Mouse (Mus musculus): ENCODE results near the gene Abcb11. TPM values are rescaled to one million over a fixed set of nuclear protein-coding genes. Genes with fewer than 3 reads are reported as not detected.
"Not testable (repeated sequence)": the region's sequence is repeated elsewhere in the genome, so short reads cannot be mapped to it uniquely, and the experiment has no call there.

Gene Abcb11
- polyA plus RNA-seq, 1 experiment from 2014 or later = 0.13 TPM

DNA sequence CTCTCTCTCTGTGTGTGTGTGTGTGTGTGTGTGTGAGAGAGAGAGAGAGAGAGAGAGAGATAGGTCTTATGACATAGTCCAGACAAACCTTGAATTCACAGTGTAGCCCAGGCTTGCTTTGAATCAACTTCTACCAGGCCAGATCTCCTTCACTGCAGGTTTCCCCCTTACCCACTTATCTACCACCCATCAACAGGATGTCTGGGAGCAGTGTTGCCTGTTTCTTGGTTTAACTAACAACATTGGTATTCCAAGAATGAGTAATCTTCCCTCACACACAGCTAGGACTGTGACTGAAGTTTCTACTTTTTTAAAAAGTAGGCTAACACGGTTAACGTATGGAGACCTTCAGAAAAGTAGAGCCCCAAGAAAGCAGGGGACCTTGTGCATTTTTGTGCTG, 34.4 kb upstream of the Abcb11 start:
- 67% methylated on average over 2 of the region's 2 CpGs for WGBS
- TF ChIP-seq CTCF (IDR thresholded peaks at IDR 0.05) = no peak
- no peak for TF ChIP-seq EP300 (IDR thresholded peaks at IDR 0.05)
- Histone ChIP-seq H3K27me3 (replicated peaks; ENCODE audit: insufficient read depth, low read length) (no peaks in the 10 kb centered on the region), H3K27ac (ENCODE audit: low read length) (no peak overlapping the region), H3K9me3 (ENCODE audit: low read length) (no peaks in the 10 kb centered on the region), H3K4me1 (ENCODE audit: insufficient read depth, low read depth, low read length) (no peaks in the 10 kb centered on the region), H3K4me3 (ENCODE audit: low read depth, low read length) (no peak overlapping the region), H3K36me3 (ENCODE audit: insufficient read depth, low read length) (no peaks in the 10 kb centered on the region), H3K4me2 (replicated peaks; ENCODE audit: low read depth, low read length) (no peak overlapping the region), H3K9ac (replicated peaks; ENCODE audit: low read depth) (no peak overlapping the region)
- DNase-seq (ENCODE audit: low spot score) (no peak), ATAC-seq (no peak)

DNA sequence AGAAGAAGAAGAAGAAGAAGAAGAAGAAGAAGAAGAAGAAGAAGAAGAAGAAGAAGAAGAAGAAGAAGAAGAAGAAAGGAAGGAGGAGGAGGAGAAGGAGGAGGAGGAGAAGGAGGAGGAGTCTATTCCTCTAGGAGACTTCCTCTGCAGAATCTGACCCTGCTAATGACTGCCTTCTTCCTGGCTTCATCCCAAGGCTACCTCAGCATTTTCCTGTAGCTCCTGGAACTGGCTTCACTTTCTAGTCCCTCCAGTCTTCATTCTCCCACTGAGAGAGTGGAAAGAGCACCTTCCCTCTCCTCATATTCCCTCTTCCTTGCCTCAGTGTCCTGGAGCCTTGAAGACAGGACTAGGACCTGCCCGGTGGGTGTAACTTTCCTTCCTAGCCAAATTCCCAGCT, 22.9 kb upstream of the Abcb11 start:
- H3K27ac ChIP-seq (ENCODE audit: low read length) = no peak overlapping the region
- no peak overlapping the region for H3K4me3 ChIP-seq (ENCODE audit: low read depth, low read length)
- no peaks in the 10 kb centered on the region for H3K27me3 ChIP-seq (replicated peaks; ENCODE audit: insufficient read depth, low read length)
- no peak overlapping the region for H3K9ac ChIP-seq (replicated peaks; ENCODE audit: low read depth)
- no peak for TF ChIP-seq EP300 (IDR thresholded peaks at IDR 0.05)
- no peak for TF ChIP-seq CTCF (IDR thresholded peaks at IDR 0.05)
- no peak overlapping the region for H3K4me2 ChIP-seq (replicated peaks; ENCODE audit: low read depth, low read length)
- DNase-seq (ENCODE audit: low spot score) (no peak), ATAC-seq (no peak)
- 100% methylated on average over 1 of the region's 1 CpGs for WGBS
- H3K4me1 ChIP-seq (ENCODE audit: insufficient read depth, low read depth, low read length) = no peaks in the 10 kb centered on the region
- no peaks in the 10 kb centered on the region for H3K9me3 ChIP-seq (ENCODE audit: low read length)
- H3K36me3 ChIP-seq (ENCODE audit: insufficient read depth, low read length) = no peaks in the 10 kb centered on the region

DNA sequence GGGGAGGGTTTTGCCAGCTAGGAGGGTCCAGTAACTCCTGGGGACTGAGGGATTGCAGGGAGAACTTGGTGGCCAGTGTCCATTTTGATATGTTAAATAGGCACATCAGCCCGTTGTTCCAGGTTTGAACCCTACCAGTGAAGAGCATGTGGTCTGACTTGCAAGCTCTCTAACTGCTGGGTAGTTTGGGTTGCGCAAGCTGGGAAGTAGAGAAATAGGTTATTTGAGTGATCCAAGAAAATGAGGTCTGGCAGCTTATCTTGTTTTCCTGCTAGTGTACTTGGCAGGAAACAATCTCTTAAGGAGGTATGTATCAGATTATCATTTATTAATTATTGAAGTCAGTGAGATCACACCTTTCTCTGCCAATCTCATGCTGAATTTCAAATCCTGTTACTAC, 22.4 kb upstream of the Abcb11 start:
- Histone ChIP-seq H3K27me3 (replicated peaks; ENCODE audit: insufficient read depth, low read length) (no peaks in the 10 kb centered on the region), H3K9ac (replicated peaks; ENCODE audit: low read depth) (no peak overlapping the region), H3K4me2 (replicated peaks; ENCODE audit: low read depth, low read length) (no peak overlapping the region), H3K4me1 (ENCODE audit: insufficient read depth, low read depth, low read length) (no peaks in the 10 kb centered on the region), H3K4me3 (ENCODE audit: low read depth, low read length) (no peak overlapping the region), H3K27ac (ENCODE audit: low read length) (no peak overlapping the region), H3K9me3 (ENCODE audit: low read length) (no peaks in the 10 kb centered on the region), H3K36me3 (ENCODE audit: insufficient read depth, low read length) (no peaks in the 10 kb centered on the region)
- WGBS = 71% methylated on average over 2 of the region's 2 CpGs
- no peak for ATAC-seq
- no peak for DNase-seq (ENCODE audit: low spot score)
- TF ChIP-seq EP300 (IDR thresholded peaks at IDR 0.05) = no peak
- TF ChIP-seq CTCF (IDR thresholded peaks at IDR 0.05) = no peak

DNA sequence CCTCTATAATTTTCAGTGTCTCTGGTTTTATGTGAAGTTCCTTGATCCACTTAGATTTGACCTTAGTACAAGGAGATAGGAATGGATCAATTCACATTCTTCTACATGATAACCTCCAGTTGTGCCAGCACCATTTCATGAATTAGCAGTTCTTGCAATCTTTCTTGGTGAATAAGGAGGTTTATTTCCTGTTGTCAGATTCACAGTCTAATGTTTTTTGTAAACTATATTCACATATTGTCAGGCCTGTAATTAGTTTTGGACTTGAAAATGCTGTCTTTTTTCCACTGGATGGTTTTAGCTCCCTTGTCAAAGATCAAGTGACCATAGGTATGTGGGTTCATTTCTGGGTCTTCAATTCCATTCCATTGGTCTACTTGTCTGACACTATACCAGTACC, 13.0 kb upstream of the Abcb11 start:
- H3K27me3 ChIP-seq (replicated peaks; ENCODE audit: insufficient read depth, low read length); H3K9me3 ChIP-seq (ENCODE audit: low read length); H3K4me3 ChIP-seq (ENCODE audit: low read depth, low read length); H3K27ac ChIP-seq (ENCODE audit: low read length); H3K4me2 ChIP-seq (replicated peaks; ENCODE audit: low read depth, low read length); H3K9ac ChIP-seq (replicated peaks; ENCODE audit: low read depth); DNase-seq (ENCODE audit: low spot score); H3K36me3 ChIP-seq (ENCODE audit: insufficient read depth, low read length); H3K4me1 ChIP-seq (ENCODE audit: insufficient read depth, low read depth, low read length): not testable (repeated sequence)
- ATAC-seq = peak; percentile 100

DNA sequence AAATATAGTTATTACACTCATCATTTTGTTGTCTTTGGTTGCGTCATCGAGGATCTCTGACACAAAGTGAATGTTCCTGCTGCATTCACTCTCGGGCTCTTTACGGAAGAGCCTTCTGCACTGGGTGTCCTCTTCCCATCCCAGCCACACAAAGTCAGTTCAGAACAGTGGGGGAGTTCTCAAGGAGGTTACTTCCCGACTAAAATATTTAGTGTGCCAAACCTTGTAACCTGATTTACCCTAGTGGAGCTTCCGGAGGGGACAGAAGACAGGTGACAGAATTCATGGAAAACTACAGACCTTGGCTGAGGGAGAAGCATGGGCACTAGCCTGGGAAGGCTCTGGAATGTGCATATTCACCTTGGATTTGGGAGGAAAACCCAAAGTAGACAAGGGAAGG, 910 bp downstream of the Abcb11 start:
- Histone ChIP-seq H3K9me3 (ENCODE audit: low read length) (no peaks in the 10 kb centered on the region), H3K27me3 (replicated peaks; ENCODE audit: insufficient read depth, low read length) (no peaks in the 10 kb centered on the region), H3K27ac (ENCODE audit: low read length) (no peak overlapping the region), H3K4me2 (replicated peaks; ENCODE audit: low read depth, low read length) (no peak overlapping the region), H3K4me3 (ENCODE audit: low read depth, low read length) (no peak overlapping the region), H3K9ac (replicated peaks; ENCODE audit: low read depth) (no peak overlapping the region), H3K36me3 (ENCODE audit: insufficient read depth, low read length) (no peaks in the 10 kb centered on the region), H3K4me1 (ENCODE audit: insufficient read depth, low read depth, low read length) (no peaks in the 10 kb centered on the region)
- DNase-seq (ENCODE audit: low spot score) (no peak), ATAC-seq (no peak)
- TF ChIP-seq EP300 (IDR thresholded peaks at IDR 0.05) = no peak
- 82% methylated on average over 6 of the region's 6 CpGs for WGBS

DNA sequence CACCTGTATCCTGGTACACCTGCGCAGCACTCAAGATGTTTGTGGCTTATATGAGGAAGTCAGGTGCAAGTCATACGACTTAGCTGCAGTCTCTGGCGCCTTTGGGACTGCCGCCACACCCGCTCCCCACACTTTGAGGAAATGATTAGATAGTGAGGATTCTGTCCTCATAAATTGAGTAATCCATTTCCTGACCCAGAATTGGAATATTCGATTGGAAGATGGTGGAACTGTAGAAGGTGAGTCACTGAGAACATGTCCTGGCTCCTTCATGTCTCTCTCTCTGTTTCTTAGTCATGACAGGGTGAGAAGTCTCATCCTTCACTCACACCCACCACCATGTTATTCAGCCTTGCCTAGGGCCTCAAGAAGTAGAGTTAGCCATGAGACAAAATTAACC, 10.9 kb downstream of the Abcb11 start:
- not testable (repeated sequence) for H3K4me3 ChIP-seq (ENCODE audit: low read depth, low read length); H3K4me2 ChIP-seq (replicated peaks; ENCODE audit: low read depth, low read length); H3K36me3 ChIP-seq (ENCODE audit: insufficient read depth, low read length); H3K9me3 ChIP-seq (ENCODE audit: low read length); DNase-seq (ENCODE audit: low spot score); H3K9ac ChIP-seq (replicated peaks; ENCODE audit: low read depth); ATAC-seq; H3K4me1 ChIP-seq (ENCODE audit: insufficient read depth, low read depth, low read length); H3K27ac ChIP-seq (ENCODE audit: low read length); H3K27me3 ChIP-seq (replicated peaks; ENCODE audit: insufficient read depth, low read length)
- 84% methylated on average over 5 of the region's 6 CpGs for WGBS

DNA sequence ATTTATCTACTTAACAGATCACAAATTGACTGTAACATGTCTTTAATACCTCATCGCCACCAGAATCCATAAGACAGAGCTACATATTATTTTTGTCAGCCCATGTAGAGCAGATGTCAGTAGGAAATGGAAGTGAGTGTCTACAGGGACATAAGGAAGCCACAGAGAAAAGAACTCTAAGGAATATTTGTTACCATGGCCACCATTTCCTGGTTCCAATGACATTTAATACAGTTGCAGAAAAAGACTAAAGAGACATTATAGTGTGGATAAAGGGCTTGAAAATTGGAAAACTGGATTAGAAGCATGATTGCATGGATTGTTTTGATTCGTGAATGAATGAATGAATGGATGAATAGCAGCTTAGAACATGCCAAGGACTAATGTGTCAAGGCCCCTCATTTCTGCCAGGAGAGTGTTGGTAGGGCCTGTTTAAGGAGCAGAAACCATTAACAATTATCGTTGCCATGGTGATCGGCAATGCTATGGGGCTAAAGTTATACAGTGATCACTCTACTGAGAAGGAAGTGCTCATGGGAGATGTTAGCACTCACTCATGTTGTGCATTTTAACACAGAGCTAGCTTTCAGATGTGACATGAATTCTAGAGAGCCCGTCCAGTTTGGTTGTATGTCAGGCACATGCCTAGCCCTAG, 13.8 kb downstream of the Abcb11 start:
- TF ChIP-seq EP300 (IDR thresholded peaks at IDR 0.05) (no peak), CTCF (IDR thresholded peaks at IDR 0.05) (no peak)
- WGBS = 90% methylated on average over 5 of the region's 5 CpGs
- DNase-seq (ENCODE audit: low spot score) = no peak
- no peaks in the 10 kb centered on the region for H3K27me3 ChIP-seq (replicated peaks; ENCODE audit: insufficient read depth, low read length)
- H3K9ac ChIP-seq (replicated peaks; ENCODE audit: low read depth) = no peak overlapping the region
- no peak overlapping the region for H3K4me3 ChIP-seq (ENCODE audit: low read depth, low read length)
- no peaks in the 10 kb centered on the region for H3K36me3 ChIP-seq (ENCODE audit: insufficient read depth, low read length)
- H3K9me3 ChIP-seq (ENCODE audit: low read length) = no peaks in the 10 kb centered on the region
- H3K4me2 ChIP-seq (replicated peaks; ENCODE audit: low read depth, low read length) = no peak overlapping the region
- no peak for ATAC-seq
- no peaks in the 10 kb centered on the region for H3K4me1 ChIP-seq (ENCODE audit: insufficient read depth, low read depth, low read length)
- H3K27ac ChIP-seq (ENCODE audit: low read length) = no peak overlapping the region

Measured in lung, postnatal 0 days (tissue).